Mouse (Mus musculus) small intestine, adult 2 months (tissue): ENCODE measurements around the gene Rabgap1l.

Source experiments
- CTCF ChIP-seq: fragments of 200-500 bp; IDR thresholded peaks from 2 replicates; pipeline ENCODE4 v1.5.1; 2012; ENCODE audit warnings: low read depth, mild to moderate bottlenecking, control low read depth, inconsistent platforms, low read length, moderate library complexity, mixed read lengths; ENCODE audit not compliant: insufficient replicate concordance, insufficient read length; ENCODE audit errors: extremely low read depth
- POLR2A ChIP-seq: fragments of 200-500 bp; IDR thresholded peaks from 2 replicates; pipeline ENCODE4 v1.6.1; 2012; ENCODE audit warnings: low read depth, mild to moderate bottlenecking, control low read depth, inconsistent platforms, low read length, moderate library complexity

GRCm38 (mm10) chr1:160259884-160260283 is 533.1 kb downstream of the Rabgap1l start:
- TF ChIP-seq CTCF (no peak), POLR2A (no peak)
